Mouse (Mus musculus): ENCODE results near the gene Gm10681.
"Not testable (repeated sequence)": the region's sequence is repeated elsewhere in the genome, so short reads cannot be mapped to it uniquely, and the experiment has no call there.

Gm10681 gene

GRCm38 (mm10) chr3:98588707-98589106 is at the start of gene Gm10681:
Gene Gm10681, minus strand, starts transcription at chr3:98588807.
- DNase-seq (ENCODE audit: extremely low read depth, insufficient read length, low spot score) = no peak

- DNase-seq (ENCODE audit: extremely low read depth, insufficient read length, low spot score) = no peak
Observed at GRCm38 (mm10) chr3:98635145-98635544, 46.5 kb upstream of the Gm10681 start.

- DNase-seq (ENCODE audit: extremely low read depth, insufficient read length, low spot score) = no peak
Observed at GRCm38 (mm10) chr3:98630152-98630551, 41.5 kb upstream of the Gm10681 start, which contains the start of gene Hsd3b5. Gene Hsd3b5, minus strand, starts transcription at chr3:98630252.

GRCm38 (mm10) chr3:98629633-98630032 is 41.0 kb upstream of the Gm10681 start:
- no peak for DNase-seq (ENCODE audit: extremely low read depth, insufficient read length, low spot score)

GRCm38 (mm10) chr3:98616786-98617185 is 28.2 kb upstream of the Gm10681 start:
- DNase-seq (ENCODE audit: extremely low read depth, insufficient read length, low spot score) = not testable (repeated sequence)

GRCm38 (mm10) chr3:98616244-98616643 is 27.6 kb upstream of the Gm10681 start:
- not testable (repeated sequence) for DNase-seq (ENCODE audit: extremely low read depth, insufficient read length, low spot score)

- DNase-seq (ENCODE audit: extremely low read depth, insufficient read length, low spot score) = not testable (repeated sequence)
Observed at GRCm38 (mm10) chr3:98614406-98614927, 25.9 kb upstream of the Gm10681 start.

- DNase-seq (ENCODE audit: extremely low read depth, insufficient read length, low spot score) = no peak
Observed at GRCm38 (mm10) chr3:98613963-98614362, 25.4 kb upstream of the Gm10681 start.

GRCm38 (mm10) chr3:98613540-98613939 is 24.9 kb upstream of the Gm10681 start:
- not testable (repeated sequence) for DNase-seq (ENCODE audit: extremely low read depth, insufficient read length, low spot score)

- no peak for DNase-seq (ENCODE audit: extremely low read depth, insufficient read length, low spot score)
Observed at GRCm38 (mm10) chr3:98587721-98588120, 886 bp downstream of the Gm10681 start.

GRCm38 (mm10) chr3:98582622-98583021 is 6.0 kb downstream of the Gm10681 start:
- not testable (repeated sequence) for DNase-seq (ENCODE audit: extremely low read depth, insufficient read length, low spot score)

- DNase-seq (ENCODE audit: extremely low read depth, insufficient read length, low spot score) = not testable (repeated sequence)
Observed at GRCm38 (mm10) chr3:98582202-98582601, 6.4 kb downstream of the Gm10681 start.

GRCm38 (mm10) chr3:98581024-98581423 is 7.6 kb downstream of the Gm10681 start:
- not testable (repeated sequence) for DNase-seq (ENCODE audit: extremely low read depth, insufficient read length, low spot score)

- not testable (repeated sequence) for DNase-seq (ENCODE audit: extremely low read depth, insufficient read length, low spot score)
Observed at GRCm38 (mm10) chr3:98567717-98568116, 20.9 kb downstream of the Gm10681 start.

GRCm38 (mm10) chr3:98564894-98565293 is 23.7 kb downstream of the Gm10681 start:
- not testable (repeated sequence) for DNase-seq (ENCODE audit: extremely low read depth, insufficient read length, low spot score)

- DNase-seq (ENCODE audit: extremely low read depth, insufficient read length, low spot score) = not testable (repeated sequence)
Observed at GRCm38 (mm10) chr3:98563831-98564230, 24.8 kb downstream of the Gm10681 start.

- DNase-seq (ENCODE audit: extremely low read depth, insufficient read length, low spot score) = not testable (repeated sequence)
Observed at GRCm38 (mm10) chr3:98560711-98561110, 27.9 kb downstream of the Gm10681 start.

- DNase-seq (ENCODE audit: extremely low read depth, insufficient read length, low spot score) = not testable (repeated sequence)
Observed at GRCm38 (mm10) chr3:98550832-98551231, 37.8 kb downstream of the Gm10681 start.

GRCm38 (mm10) chr3:98550215-98550614 is 38.4 kb downstream of the Gm10681 start:
- DNase-seq (ENCODE audit: extremely low read depth, insufficient read length, low spot score) = not testable (repeated sequence)

GRCm38 (mm10) chr3:98548495-98548894 is 40.1 kb downstream of the Gm10681 start:
- DNase-seq (ENCODE audit: extremely low read depth, insufficient read length, low spot score) = not testable (repeated sequence)

- DNase-seq (ENCODE audit: extremely low read depth, insufficient read length, low spot score) = not testable (repeated sequence)
Observed at GRCm38 (mm10) chr3:98547641-98548040, 41.0 kb downstream of the Gm10681 start.

- DNase-seq (ENCODE audit: extremely low read depth, insufficient read length, low spot score) = not testable (repeated sequence)
Observed at GRCm38 (mm10) chr3:98524978-98525377, 63.6 kb downstream of the Gm10681 start.

- DNase-seq (ENCODE audit: extremely low read depth, insufficient read length, low spot score) = not testable (repeated sequence)
Observed at GRCm38 (mm10) chr3:98524552-98524951, 64.1 kb downstream of the Gm10681 start.

Measured in 3134 (cell line).